Mouse (Mus musculus): Measurements from ENCODE around the gene Meaf6. TPM values are rescaled to one million over a fixed set of nuclear protein-coding genes. Genes with fewer than 3 reads are reported as not detected.

Gene Meaf6
- polyA plus RNA-seq, 1 experiment from 2014 or later = 150 TPM

DNA sequence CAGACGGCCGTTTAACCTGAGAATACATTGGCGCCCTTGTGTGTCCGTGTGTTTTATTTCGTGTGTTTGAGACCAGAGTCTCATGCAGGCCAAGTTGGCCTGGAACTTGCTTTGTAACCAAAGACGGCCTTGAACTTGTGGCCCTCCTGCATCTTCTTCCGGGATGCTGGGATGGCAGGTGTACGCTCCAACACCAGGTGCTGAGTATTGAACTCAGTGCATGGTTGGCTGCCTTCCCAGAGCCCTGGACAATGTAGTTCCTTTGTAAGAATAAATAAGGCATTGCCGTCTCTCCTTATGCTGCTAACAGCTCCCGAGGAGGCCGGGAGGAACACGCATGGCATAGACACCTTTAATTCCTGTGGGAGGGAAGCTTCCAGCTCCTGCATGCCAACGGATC lies 32.0 kb downstream of the Meaf6 start:
- Histone ChIP-seq H3K36me3 (0 out of 2 replicates have a peak, but pooled peaks cover 4% of the 10 kb centered on the region), H3K9ac (no peak overlapping the region), H3K27me3 (no peaks in the 10 kb centered on the region), H3K4me2 (no peak overlapping the region), H3K4me3 (no peak overlapping the region), H3K9me3 (no peaks in the 10 kb centered on the region), H3K27ac (replicated peaks) (no peak overlapping the region), H3K4me1 (replicated peaks) (peaks cover 19% of the 10 kb centered on the region)
- no peak for ATAC-seq (ENCODE audit: low read depth)
- 74% methylated on average over 13 of the region's 13 CpGs for WGBS

- Histone ChIP-seq H3K36me3 (no peaks in the 10 kb centered on the region), H3K4me3 (no peak overlapping the region), H3K9ac (no peak overlapping the region), H3K4me1 (replicated peaks) (peaks cover 24% of the 10 kb centered on the region), H3K4me2 (no peak overlapping the region), H3K27ac (replicated peaks) (no peak overlapping the region), H3K27me3 (no peaks in the 10 kb centered on the region), H3K9me3 (no peaks in the 10 kb centered on the region)
- 84% methylated on average over 7 of the region's 7 CpGs for WGBS
- no peak for ATAC-seq (ENCODE audit: low read depth)
Measured at GRCm38 (mm10) chr4:125117902-125118320, 33.0 kb downstream of the Meaf6 start.

DNA sequence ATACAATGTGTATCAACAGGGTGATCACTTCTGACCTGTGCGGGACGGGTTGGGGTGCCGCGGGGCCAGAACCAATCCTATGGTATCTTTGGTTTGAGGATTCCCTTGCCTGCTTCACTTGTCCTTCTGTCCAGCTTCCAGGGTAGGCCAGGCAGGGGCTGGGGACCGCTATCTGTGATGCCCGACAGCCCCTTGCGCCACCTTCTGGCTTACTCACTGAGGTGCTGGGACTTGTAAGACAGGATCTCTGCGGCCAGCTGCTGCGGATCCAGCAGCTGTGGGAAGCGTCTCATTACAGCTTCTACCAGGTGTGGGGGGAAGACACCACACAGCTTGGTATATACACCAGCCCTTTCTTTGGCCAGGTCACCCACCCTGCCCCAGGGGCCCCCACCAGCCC lies 34.1 kb downstream of the Meaf6 start:
- ATAC-seq (ENCODE audit: low read depth) = no peak
- Histone ChIP-seq H3K9ac (no peak overlapping the region), H3K9me3 (no peaks in the 10 kb centered on the region), H3K4me2 (no peak overlapping the region), H3K4me1 (replicated peaks) (peaks cover 29% of the 10 kb centered on the region), H3K36me3 (no peaks in the 10 kb centered on the region), H3K27ac (replicated peaks) (no peak overlapping the region), H3K27me3 (no peaks in the 10 kb centered on the region), H3K4me3 (no peak overlapping the region)
- 29% methylated on average over 10 of the region's 10 CpGs for WGBS

DNA sequence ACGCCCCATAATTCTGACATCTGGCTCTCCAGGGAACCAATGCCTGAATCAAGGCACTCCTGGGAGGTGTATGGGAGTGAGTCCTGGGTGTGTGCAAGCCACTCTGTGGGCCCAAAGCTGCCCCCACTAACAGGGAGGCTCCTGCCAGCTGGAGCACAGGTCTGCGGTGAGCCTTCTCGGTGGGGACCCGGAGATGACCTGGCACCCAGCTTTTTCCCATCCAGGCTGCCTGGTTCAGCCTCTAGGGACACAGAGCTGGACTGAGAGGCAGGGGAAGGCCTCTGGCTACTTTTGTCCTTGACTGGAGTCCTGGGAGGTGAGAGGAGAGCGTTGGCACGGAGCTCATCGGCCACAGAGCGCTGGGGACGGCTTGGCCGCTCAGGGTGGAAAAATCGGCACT lies 34.8 kb downstream of the Meaf6 start:
- Histone ChIP-seq H3K27me3 (no peaks in the 10 kb centered on the region), H3K9ac (no peak overlapping the region), H3K4me1 (replicated peaks) (peaks cover 33% of the 10 kb centered on the region), H3K9me3 (no peaks in the 10 kb centered on the region), H3K4me2 (no peak overlapping the region), H3K27ac (replicated peaks) (no peak overlapping the region), H3K4me3 (no peak overlapping the region), H3K36me3 (no peaks in the 10 kb centered on the region)
- no peak for ATAC-seq (ENCODE audit: low read depth)
- 98% methylated on average over 11 of the region's 11 CpGs for WGBS

GRCm38 (mm10) chr4:125122431-125123278 lies 37.7 kb downstream of the Meaf6 start:
- H3K9me3 ChIP-seq = no peaks in the 10 kb centered on the region
- no peak overlapping the region for H3K4me3 ChIP-seq
- H3K27ac ChIP-seq (replicated peaks) = no peak overlapping the region
- no peak overlapping the region for H3K9ac ChIP-seq
- H3K36me3 ChIP-seq = no peaks in the 10 kb centered on the region
- H3K27me3 ChIP-seq = peaks cover 19% of the 10 kb centered on the region
- peaks cover 39% of the 10 kb centered on the region for H3K4me1 ChIP-seq (replicated peaks)
- WGBS = 23% methylated on average over 16 of the region's 16 CpGs
- no peak overlapping the region for H3K4me2 ChIP-seq
- ATAC-seq (ENCODE audit: low read depth) = no peak

DNA sequence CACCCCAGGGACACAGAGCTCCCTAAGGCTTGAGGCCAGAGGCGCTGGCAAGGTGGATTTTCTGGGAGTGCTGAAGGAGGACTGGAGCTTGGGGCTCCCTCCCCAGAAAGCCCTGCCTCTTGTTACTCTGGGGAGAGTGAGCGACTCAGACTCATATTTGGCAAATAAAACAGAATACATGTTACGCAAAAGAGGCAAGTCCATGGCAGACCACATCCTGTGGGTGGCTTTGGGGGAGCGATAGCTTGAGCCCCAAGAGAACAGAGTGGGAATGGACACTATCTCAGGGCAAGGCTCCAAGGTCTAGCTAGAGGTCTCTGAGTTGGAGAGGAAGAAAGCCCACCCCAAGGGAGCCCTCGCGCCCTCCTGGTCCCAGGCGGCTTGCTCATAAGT lies 38.3 kb downstream of the Meaf6 start:
- ATAC-seq (ENCODE audit: low read depth) = no peak
- WGBS = 73% methylated on average over 7 of the region's 7 CpGs
- Histone ChIP-seq H3K4me1 (replicated peaks) (peaks cover 44% of the 10 kb centered on the region), H3K36me3 (no peaks in the 10 kb centered on the region), H3K9me3 (no peaks in the 10 kb centered on the region), H3K27ac (replicated peaks) (no peak overlapping the region), H3K9ac (no peak overlapping the region), H3K27me3 (peaks cover 23% of the 10 kb centered on the region), H3K4me3 (no peak overlapping the region), H3K4me2 (no peak overlapping the region)

DNA sequence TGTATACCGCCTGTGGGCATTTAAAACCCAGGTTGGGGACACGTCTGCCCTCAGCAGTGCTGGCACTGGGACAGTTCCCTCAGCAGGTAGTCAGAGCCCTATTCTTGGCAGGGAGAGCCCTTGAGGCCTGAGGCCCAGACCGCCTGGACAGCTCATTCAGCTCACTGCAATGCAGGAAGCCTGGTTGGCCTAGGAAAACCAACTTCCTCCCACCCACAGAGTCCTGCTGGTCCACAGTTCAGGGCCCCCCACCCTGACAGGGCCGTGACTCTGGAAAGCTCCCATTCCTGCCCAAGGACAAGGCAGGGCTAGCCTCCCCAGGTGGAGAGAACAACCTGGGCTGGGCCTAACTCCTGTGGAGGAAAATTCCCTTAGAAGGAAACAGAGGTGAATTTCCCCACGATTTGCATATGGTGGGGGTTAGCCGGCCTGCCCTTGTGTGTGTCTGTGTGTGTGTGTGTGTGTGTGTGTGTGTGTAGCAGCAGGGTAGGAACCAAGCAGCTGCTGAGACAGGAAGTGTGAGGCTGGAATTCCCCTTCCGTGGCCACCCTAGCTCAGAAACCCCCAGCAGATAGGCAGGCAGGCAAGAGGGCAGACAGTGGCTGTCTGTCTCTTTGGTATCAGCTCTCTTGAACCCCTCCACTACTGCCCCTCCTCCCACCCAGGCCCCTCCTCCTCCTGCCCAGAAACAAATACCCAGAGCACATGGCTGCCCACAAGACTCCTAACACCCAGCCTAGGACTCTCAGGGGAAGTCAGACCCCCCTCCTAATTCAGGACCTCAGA lies 39.7 kb downstream of the Meaf6 start:
- peaks cover 44% of the 10 kb centered on the region for H3K4me1 ChIP-seq (replicated peaks)
- H3K36me3 ChIP-seq = no peaks in the 10 kb centered on the region
- H3K9me3 ChIP-seq = no peaks in the 10 kb centered on the region
- no peak overlapping the region for H3K4me3 ChIP-seq
- no peak overlapping the region for H3K27ac ChIP-seq (replicated peaks)
- ATAC-seq (ENCODE audit: low read depth) = no peak
- WGBS = 45% methylated on average over 7 of the region's 7 CpGs
- H3K4me2 ChIP-seq = no peak overlapping the region
- peaks cover 29% of the 10 kb centered on the region for H3K27me3 ChIP-seq
- H3K9ac ChIP-seq = no peak overlapping the region

DNA sequence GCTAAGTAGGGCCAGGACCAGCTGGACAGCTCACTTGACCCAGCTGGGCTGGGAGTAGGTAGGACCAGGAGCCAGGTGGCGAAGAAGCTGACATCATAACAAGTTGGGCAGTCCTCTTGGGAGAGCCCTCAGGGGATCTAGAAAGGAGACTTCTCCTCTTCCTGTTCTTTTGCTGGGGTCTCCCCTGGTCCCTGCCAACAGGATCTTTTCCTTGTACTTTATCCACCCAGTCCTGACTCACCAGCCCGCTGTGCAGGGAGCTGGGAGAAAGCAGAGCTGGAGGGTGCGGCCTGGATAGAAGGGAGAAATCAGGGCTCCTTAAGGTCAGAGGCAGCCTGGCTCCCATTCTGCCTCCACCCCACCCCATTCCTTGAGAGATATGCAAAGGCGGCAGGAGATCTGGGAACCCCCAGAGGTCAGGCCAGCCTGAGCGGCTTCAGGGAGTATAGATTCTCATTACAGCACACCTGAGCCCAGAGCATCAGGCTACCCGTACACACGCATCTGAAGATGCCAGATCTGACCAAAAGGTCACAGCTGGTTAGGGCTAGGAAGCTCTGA lies 40.5 kb downstream of the Meaf6 start:
- peaks cover 29% of the 10 kb centered on the region for H3K27me3 ChIP-seq
- 65% methylated on average over 7 of the region's 7 CpGs for WGBS
- H3K27ac ChIP-seq (replicated peaks) = no peak overlapping the region
- no peak for ATAC-seq (ENCODE audit: low read depth)
- no peak overlapping the region for H3K4me2 ChIP-seq
- no peaks in the 10 kb centered on the region for H3K36me3 ChIP-seq
- no peaks in the 10 kb centered on the region for H3K9me3 ChIP-seq
- H3K4me1 ChIP-seq (replicated peaks) = peaks cover 44% of the 10 kb centered on the region
- H3K4me3 ChIP-seq = no peak overlapping the region
- no peak overlapping the region for H3K9ac ChIP-seq

- 94% methylated on average over 3 of the region's 3 CpGs for WGBS
- Histone ChIP-seq H3K9ac (no peak overlapping the region), H3K36me3 (no peaks in the 10 kb centered on the region), H3K4me1 (replicated peaks) (peaks cover 44% of the 10 kb centered on the region), H3K27me3 (peaks cover 29% of the 10 kb centered on the region), H3K4me2 (no peak overlapping the region), H3K4me3 (no peak overlapping the region), H3K9me3 (no peaks in the 10 kb centered on the region), H3K27ac (replicated peaks) (no peak overlapping the region)
- ATAC-seq (ENCODE audit: low read depth) = no peak
Measured at GRCm38 (mm10) chr4:125126186-125126585, 41.3 kb downstream of the Meaf6 start.

DNA sequence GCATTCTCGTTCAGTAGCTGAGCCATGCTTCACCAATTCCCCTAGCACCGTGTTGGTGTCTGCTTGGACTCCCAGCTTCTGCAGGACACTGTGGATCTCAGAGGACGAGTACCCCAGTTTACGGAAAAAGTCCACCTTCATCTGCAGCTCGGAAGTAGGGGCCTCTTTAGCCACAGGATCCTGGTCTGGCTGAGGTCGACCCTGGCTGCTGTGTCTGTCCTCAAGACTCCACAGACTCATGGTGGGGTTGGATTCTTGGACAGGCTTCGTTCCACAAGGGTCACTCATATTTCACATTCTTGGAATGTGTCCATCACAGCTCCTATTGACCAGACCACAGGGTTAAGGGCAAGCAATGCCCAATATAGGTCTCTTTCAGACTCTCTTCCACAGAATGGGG lies 41.8 kb downstream of the Meaf6 start:
- 78% methylated on average over 7 of the region's 7 CpGs for WGBS
- no peak for ATAC-seq (ENCODE audit: low read depth)
- peak overlapping the region; percentile 61 for H3K4me3 ChIP-seq

GRCm38 (mm10) chr4:125127305-125128084 lies 42.6 kb downstream of the Meaf6 start, which contains the start of gene Zc3h12a:
Gene Zc3h12a, minus strand, starts transcription at chr4:125127840.
- H3K9me3 ChIP-seq = no peaks in the 10 kb centered on the region
- peak within 1 kb of the TSS; percentile 69 for H3K9ac ChIP-seq
- H3K4me3 ChIP-seq = peak within 1 kb of the TSS; percentile 61
- H3K27me3 ChIP-seq = peaks cover 29% of the 10 kb centered on the region
- peak; percentile 90 for ATAC-seq (ENCODE audit: low read depth)
- H3K4me1 ChIP-seq (replicated peaks) = peaks cover 43% of the 10 kb centered on the region
- peak within 1 kb of the TSS; percentile 95 for H3K4me2 ChIP-seq
- 2% methylated on average over 62 of the region's 62 CpGs for WGBS
- no peaks in the 10 kb centered on the region for H3K36me3 ChIP-seq
- no peak within 1 kb of the TSS for H3K27ac ChIP-seq (replicated peaks)

More for the DNA sequence above, 41.8 kb downstream of the Meaf6 start:
- peaks cover 44% of the 10 kb centered on the region for H3K4me1 ChIP-seq (replicated peaks)
- H3K27ac ChIP-seq (replicated peaks) = no peak overlapping the region
- no peaks in the 10 kb centered on the region for H3K9me3 ChIP-seq
- peaks cover 29% of the 10 kb centered on the region for H3K27me3 ChIP-seq
- peak overlapping the region; percentile 69; the same call in 1 of the 2 replicates for H3K9ac ChIP-seq
- H3K4me2 ChIP-seq = peak overlapping the region; percentile 95
- no peaks in the 10 kb centered on the region for H3K36me3 ChIP-seq

Data from neural tube, embryonic 13.5 days (tissue).